Mouse (Mus musculus) heart, postnatal 0 days (tissue): ENCODE measurements around the gene Scfd2.

ENCODE experiments used
- CTCF ChIP-seq: IDR thresholded peaks from 2 replicates; pipeline ENCODE4 v1.5.1; 2016; ENCODE audit warnings: antibody characterized with exemption, control low read depth, low read depth
- EP300 ChIP-seq: IDR thresholded peaks from 2 replicates; pipeline ENCODE4 v1.6.1; 2016; ENCODE audit warnings: antibody characterized with exemption, low read depth

DNA sequence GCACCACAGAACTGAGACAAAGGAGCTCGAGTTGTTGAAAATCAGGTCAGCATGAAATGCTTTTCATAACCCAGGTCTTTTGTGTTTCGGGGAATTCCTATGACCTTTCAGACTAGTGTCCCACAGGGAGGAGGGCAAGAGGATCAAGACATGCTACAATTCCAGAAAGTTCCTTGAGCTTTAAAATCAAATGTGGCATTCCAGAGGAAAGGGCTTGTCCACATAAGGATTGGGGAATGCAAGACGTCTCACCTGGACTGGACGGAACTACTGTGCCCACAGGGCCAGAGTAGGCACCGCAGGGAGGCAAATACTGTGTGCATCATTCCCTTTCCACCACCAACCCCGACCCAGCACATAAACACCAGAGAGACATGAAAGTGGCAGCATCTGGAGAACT is 266.4 kb downstream of the Scfd2 start:
- TF ChIP-seq EP300, result no peak
- no peak for TF ChIP-seq CTCF
